Mouse (Mus musculus) kidney, postnatal 4 days (tissue): ENCODE results near the gene Gm10959.

Experiments used
- DNase-seq, 2 experiments: peaks; one replicate each; pipeline ENCODE4 v3.0.0; 2021; ENCODE audit warnings: mixed read lengths in 2 of 2

Gene Gm10959

GRCm38 (mm10) chr3:122888371-122888819 lies 30.8 kb downstream of the Gm10959 start:
- DNase-seq, result no peak

- DNase-seq, result no peak
These were observed 31.5 kb downstream of the Gm10959 start for GRCm38 (mm10) chr3:122887505-122888301.

GRCm38 (mm10) chr3:122878705-122879315 lies 40.4 kb downstream of the Gm10959 start:
- DNase-seq, result no peak

GRCm38 (mm10) chr3:122877543-122877942 lies 41.6 kb downstream of the Gm10959 start:
- DNase-seq, result no peak

- no peak for DNase-seq
These were observed 42.3 kb downstream of the Gm10959 start for GRCm38 (mm10) chr3:122876870-122877269.

GRCm38 (mm10) chr3:122871596-122871995 lies 47.6 kb downstream of the Gm10959 start:
- no peak for DNase-seq

GRCm38 (mm10) chr3:122868270-122868669 lies 50.9 kb downstream of the Gm10959 start:
- DNase-seq, result no peak

- DNase-seq, result no peak
These were observed 54.1 kb downstream of the Gm10959 start for GRCm38 (mm10) chr3:122865092-122865491.
